Mouse (Mus musculus) ES-E14 (cell line): Measurements from ENCODE around the gene Ndufs4.

Experiments
- CHD2 ChIP-seq: IDR thresholded peaks from 2 replicates; pipeline ENCODE4 v1.6.1; 2014; ENCODE audit warnings: mild to moderate bottlenecking, low read depth, low read length, inconsistent platforms
- HCFC1 ChIP-seq: IDR thresholded peaks from 2 replicates; pipeline ENCODE4 v1.6.1; 2012; ENCODE audit warnings: low read length, inconsistent platforms, borderline replicate concordance; ENCODE audit not compliant: insufficient read depth
- MAFK ChIP-seq: IDR thresholded peaks from 2 replicates; pipeline ENCODE4 v1.6.1; 2014; ENCODE audit warnings: mild to moderate bottlenecking, low read depth, low read length, inconsistent platforms; ENCODE audit not compliant: insufficient read depth
- ZC3H11A ChIP-seq: IDR thresholded peaks from 2 replicates; pipeline ENCODE4 v1.6.1; 2012; ENCODE audit warnings: low read depth, mild to moderate bottlenecking, inconsistent platforms, low read length, borderline replicate concordance
- ZNF384 ChIP-seq: IDR thresholded peaks from 2 replicates; pipeline ENCODE4 v1.6.1; 2012; ENCODE audit warnings: low read depth, low read length, inconsistent platforms

- no peak for TF ChIP-seq HCFC1
- no peak for TF ChIP-seq ZC3H11A
- TF ChIP-seq CHD2: no peak
- no peak for TF ChIP-seq MAFK
- no peak for TF ChIP-seq ZNF384
These were observed at the start of gene Ndufs4 for GRCm38 (mm10) chr13:114388211-114388965.
